Mouse (Mus musculus): ENCODE data around the gene Wipf2.

- no peak for TF ChIP-seq CTCF (IDR thresholded peaks at IDR 0.05; ENCODE audit: borderline replicate concordance, insufficient read depth, low read length)
- TF ChIP-seq POLR2A (IDR thresholded peaks at IDR 0.05; ENCODE audit: low read depth, low read length): no peak
These were observed 68.3 kb downstream of the Wipf2 start for GRCm38 (mm10) chr11:98931513-98932292.

Data from embryonic fibroblast, embryonic 13.5 days (primary cell).